Mouse (Mus musculus) embryonic facial prominence, embryonic 12.5 days (tissue): ENCODE measurements around the gene Vamp8. TPM values are rescaled to one million over a fixed set of nuclear protein-coding genes. Genes with fewer than 3 reads are reported as not detected.

Experiments used
- ATAC-seq: fragments of 200-750 bp; cut with Nextera tagmentation; 2 replicates; pipeline ENCODE4 v1.8.0; 2017; ENCODE audit not compliant: insufficient number of reproducible peaks, insufficient read depth, low FRiP score, low TSS enrichment
- H3K27ac ChIP-seq: fragments of 300-500 bp; sonication (generic); 2 replicates; pipeline ENCODE4 v1.5.1; 2016; ENCODE audit warnings: mild to moderate bottlenecking
- H3K27me3 ChIP-seq: fragments of 300-500 bp; sonication (generic); 2 replicates; pipeline ENCODE4 v1.6.1; 2016; ENCODE audit warnings: mild to moderate bottlenecking, moderate library complexity
- H3K36me3 ChIP-seq: fragments of 300-500 bp; sonication (generic); 2 replicates; pipeline ENCODE4 v1.6.1; 2016; ENCODE audit warnings: mild to moderate bottlenecking
- H3K4me1 ChIP-seq: fragments of 300-500 bp; sonication (generic); 2 replicates; pipeline ENCODE4 v1.6.1; 2016
- H3K4me2 ChIP-seq: fragments of 300-500 bp; sonication (generic); replicated peaks from 2 replicates; pipeline ENCODE4 v1.6.1; 2016; ENCODE audit warnings: mild to moderate bottlenecking, moderate library complexity
- H3K4me3 ChIP-seq: fragments of 300-500 bp; sonication (generic); 2 replicates; pipeline ENCODE4 v1.5.1; 2016; ENCODE audit warnings: mild to moderate bottlenecking
- H3K9ac ChIP-seq: fragments of 300-500 bp; sonication (generic); 2 replicates; pipeline ENCODE4 v1.6.1; 2016; ENCODE audit warnings: mild to moderate bottlenecking, moderate library complexity
- H3K9me3 ChIP-seq: fragments of 300-500 bp; sonication (generic); 2 replicates; pipeline ENCODE4 v1.6.1; 2016; ENCODE audit warnings: mild to moderate bottlenecking, moderate library complexity
- WGBS: fragments of 180-500 bp; shearing (Covaris S2); methylation state at CpG from one replicate; pipeline ENCODE4 v1.1.7; 2016; 5-methylcytosine and 5-hydroxymethylcytosine counted together
- polyA plus RNA-seq: library from polyadenylated mRNA; unstranded; fragments of >200 nt; fragmentation: Nextera tagmentation; extraction: Ambion mirVana; gene quantifications from 2 replicates; pipeline ENCODE4 v1.2.1, GENCODE M21; 2016

The Vamp8 gene
- polyA plus RNA-seq, 1 experiment from 2014 or later, result 90.7 TPM

- Histone ChIP-seq H3K9ac (no peak overlapping the region), H3K36me3 (peaks cover 9% of the 10 kb centered on the region), H3K4me2 (no peak overlapping the region), H3K27ac (no peak overlapping the region), H3K4me1 (no peaks in the 10 kb centered on the region), H3K27me3 (peaks cover 13% of the 10 kb centered on the region), H3K9me3 (no peaks in the 10 kb centered on the region; the same call in 1 of the 2 replicates), H3K4me3 (no peak overlapping the region)
- WGBS, result 74% methylated on average over 6 of the region's 6 CpGs
- no peak for ATAC-seq
Observed at GRCm38 (mm10) chr6:72382494-72382893, 8.0 kb downstream of the Vamp8 start.

GRCm38 (mm10) chr6:72380131-72380770, 10.3 kb downstream of the Vamp8 start, which contains the start of gene Vamp5:
TSS of gene Vamp5 (minus strand) at chr6:72380468.
- Histone ChIP-seq H3K4me1 (no peaks in the 10 kb centered on the region), H3K27ac (peak within 1 kb of the TSS; percentile 12; the same call in 1 of the 2 replicates), H3K9ac (peak within 1 kb of the TSS; percentile 61), H3K9me3 (no peaks in the 10 kb centered on the region), H3K27me3 (peaks cover 13% of the 10 kb centered on the region), H3K36me3 (peaks cover 6% of the 10 kb centered on the region), H3K4me3 (peak within 1 kb of the TSS; percentile 54), H3K4me2 (peak within 1 kb of the TSS; percentile 74)
- 2% methylated on average over 49 of the region's 49 CpGs for WGBS
- ATAC-seq, result peak; percentile 78

GRCm38 (mm10) chr6:72379377-72380130, 10.9 kb downstream of the Vamp8 start:
- Histone ChIP-seq H3K36me3 (no peaks in the 10 kb centered on the region), H3K9ac (peak overlapping the region; percentile 61), H3K4me1 (no peaks in the 10 kb centered on the region), H3K4me2 (peak overlapping the region; percentile 74), H3K27ac (no peak overlapping the region), H3K4me3 (peak overlapping the region; percentile 54), H3K27me3 (peaks cover 13% of the 10 kb centered on the region), H3K9me3 (no peaks in the 10 kb centered on the region)
- no peak for ATAC-seq
- WGBS, result 37% methylated on average over 7 of the region's 7 CpGs

DNA sequence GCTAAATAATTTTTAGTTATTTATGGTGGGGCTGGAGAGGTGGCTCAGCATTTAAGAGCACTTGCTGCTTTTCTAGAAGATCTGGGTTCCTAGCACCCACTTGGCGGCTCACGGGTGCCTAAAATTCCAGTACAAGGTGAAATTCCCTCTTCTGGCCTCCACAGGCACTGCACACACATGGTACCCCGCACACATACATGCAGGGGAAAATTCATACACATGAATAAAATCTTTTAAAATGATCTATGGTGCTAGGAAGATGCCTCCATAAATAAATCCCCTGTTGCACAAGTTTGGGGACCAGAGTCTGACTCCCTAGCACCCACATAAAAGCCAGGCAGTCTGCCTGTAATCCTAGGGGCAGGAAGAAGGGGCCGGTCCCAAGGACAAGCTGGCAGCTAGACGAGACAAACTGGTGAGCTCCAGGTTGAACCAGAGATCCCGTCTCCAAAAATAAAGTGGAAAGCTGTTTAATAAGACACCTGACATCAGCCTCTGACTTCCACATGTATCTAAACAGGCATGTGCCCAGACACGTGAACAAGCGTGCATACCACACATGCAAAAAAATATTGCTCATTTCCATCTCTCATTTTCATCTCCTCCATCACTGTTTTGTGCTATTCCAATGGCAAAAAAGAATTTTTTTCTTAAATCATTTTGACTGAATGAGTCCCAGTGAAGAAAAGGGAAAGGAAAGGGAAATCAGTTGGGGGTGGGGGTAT, 11.8 kb downstream of the Vamp8 start:
- Histone ChIP-seq H3K9me3 (no peaks in the 10 kb centered on the region), H3K9ac (no peak overlapping the region), H3K4me3 (no peak overlapping the region), H3K4me2 (no peak overlapping the region), H3K27me3 (peaks cover 13% of the 10 kb centered on the region), H3K4me1 (no peaks in the 10 kb centered on the region), H3K27ac (no peak overlapping the region), H3K36me3 (no peaks in the 10 kb centered on the region)
- 84% methylated on average over 8 of the region's 8 CpGs for WGBS
- no peak for ATAC-seq

- H3K9me3 ChIP-seq, result no peaks in the 10 kb centered on the region
- H3K9ac ChIP-seq, result no peak overlapping the region
- ATAC-seq, result no peak
- H3K27me3 ChIP-seq, result peaks cover 9% of the 10 kb centered on the region
- 81% methylated on average over 15 of the region's 15 CpGs for WGBS
- no peak overlapping the region for H3K4me3 ChIP-seq
- no peak overlapping the region for H3K27ac ChIP-seq
- no peaks in the 10 kb centered on the region for H3K36me3 ChIP-seq
- H3K4me1 ChIP-seq, result 0 out of 2 replicates have a peak, but pooled peaks cover 7% of the 10 kb centered on the region
- H3K4me2 ChIP-seq, result no peak overlapping the region
Observed at GRCm38 (mm10) chr6:72374820-72375563, 15.5 kb downstream of the Vamp8 start.

GRCm38 (mm10) chr6:72374206-72374605, 16.3 kb downstream of the Vamp8 start:
- WGBS, result 63% methylated on average over 7 of the region's 7 CpGs
- Histone ChIP-seq H3K9me3 (no peaks in the 10 kb centered on the region), H3K4me2 (no peak overlapping the region), H3K36me3 (no peaks in the 10 kb centered on the region), H3K27me3 (peaks cover 2% of the 10 kb centered on the region; the same call in 1 of the 2 replicates), H3K27ac (no peak overlapping the region), H3K4me3 (no peak overlapping the region), H3K4me1 (0 out of 2 replicates have a peak, but pooled peaks cover 7% of the 10 kb centered on the region), H3K9ac (no peak overlapping the region)
- no peak for ATAC-seq

DNA sequence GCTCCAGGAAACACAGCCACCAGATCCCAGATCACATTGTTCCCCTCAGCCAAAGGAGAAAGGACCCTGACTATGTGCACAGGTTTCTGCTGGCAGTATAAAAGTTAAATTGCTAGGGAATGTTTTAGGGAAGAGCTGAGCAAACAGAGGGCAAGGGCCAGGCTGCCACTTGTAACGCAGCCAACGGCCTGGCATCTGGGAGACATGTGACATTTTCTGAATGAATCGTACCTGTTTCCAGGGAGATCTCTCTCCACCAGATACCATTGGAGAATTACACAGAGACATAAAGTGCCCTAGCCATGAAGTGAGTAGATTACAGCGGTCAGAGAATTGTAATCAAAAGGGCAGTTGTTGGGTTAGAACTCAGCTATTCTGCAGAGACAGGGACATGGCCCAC, 17.3 kb downstream of the Vamp8 start:
- Histone ChIP-seq H3K9ac (no peak overlapping the region), H3K27me3 (no peaks in the 10 kb centered on the region), H3K27ac (no peak overlapping the region), H3K9me3 (no peaks in the 10 kb centered on the region), H3K36me3 (no peaks in the 10 kb centered on the region), H3K4me2 (no peak overlapping the region), H3K4me1 (0 out of 2 replicates have a peak, but pooled peaks cover 7% of the 10 kb centered on the region), H3K4me3 (no peak overlapping the region)
- WGBS, result 89% methylated on average over 4 of the region's 4 CpGs
- ATAC-seq, result no peak

DNA sequence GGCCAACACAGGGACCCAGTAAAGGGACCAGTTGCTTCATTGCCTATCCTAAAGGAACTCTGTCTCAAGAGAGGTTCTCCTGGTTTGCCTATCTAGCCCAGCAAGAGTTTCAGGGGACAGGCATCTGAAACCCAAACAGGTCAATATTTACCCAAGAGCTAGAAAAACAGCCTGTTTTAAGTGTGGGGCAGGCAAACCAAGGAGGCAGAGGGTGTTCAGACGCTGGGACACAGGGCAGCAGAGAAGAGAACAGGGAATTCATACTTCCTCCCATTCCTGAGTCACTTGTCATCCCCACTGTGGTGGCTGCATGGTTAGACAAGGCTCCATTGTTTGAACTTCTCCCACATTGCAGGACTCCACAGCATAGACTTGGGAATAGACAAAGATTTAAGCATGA, 18.9 kb downstream of the Vamp8 start:
- WGBS, result 6% methylated on average over 1 of the region's 1 CpGs
- ATAC-seq, result no peak
- Histone ChIP-seq H3K9me3 (no peaks in the 10 kb centered on the region), H3K27me3 (no peaks in the 10 kb centered on the region), H3K4me3 (no peak overlapping the region), H3K36me3 (no peaks in the 10 kb centered on the region), H3K4me1 (0 out of 2 replicates have a peak, but pooled peaks cover 7% of the 10 kb centered on the region), H3K27ac (no peak overlapping the region), H3K4me2 (no peak overlapping the region), H3K9ac (no peak overlapping the region)

GRCm38 (mm10) chr6:72371147-72371546, 19.4 kb downstream of the Vamp8 start:
- ATAC-seq, result no peak
- no peak overlapping the region for H3K9ac ChIP-seq
- no peak overlapping the region for H3K27ac ChIP-seq

DNA sequence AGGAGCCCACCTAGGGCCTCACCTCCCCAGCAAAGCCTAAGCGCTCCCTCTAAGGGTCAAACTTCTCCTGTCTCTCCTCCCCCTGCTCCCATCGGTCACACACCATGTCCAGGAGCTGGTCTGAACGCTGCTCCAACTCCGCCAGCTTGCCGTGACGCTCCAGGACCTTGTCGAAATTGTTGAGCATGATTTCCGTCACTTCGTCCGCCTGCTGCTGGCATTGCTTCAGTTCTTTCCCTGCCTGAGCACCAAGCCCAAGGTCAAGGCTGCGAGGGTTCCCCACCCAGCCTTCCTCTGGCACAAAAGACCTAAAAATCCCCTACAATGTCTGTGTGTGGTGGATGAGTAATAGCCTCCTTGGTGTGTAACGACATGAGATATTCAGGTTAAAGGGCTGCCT, 20.4 kb downstream of the Vamp8 start:
- Histone ChIP-seq H3K27me3 (no peaks in the 10 kb centered on the region), H3K9ac (no peak overlapping the region), H3K4me3 (no peak overlapping the region), H3K9me3 (no peaks in the 10 kb centered on the region), H3K36me3 (no peaks in the 10 kb centered on the region), H3K4me1 (0 out of 2 replicates have a peak, but pooled peaks cover 7% of the 10 kb centered on the region), H3K4me2 (no peak overlapping the region), H3K27ac (no peak overlapping the region)
- WGBS, result 82% methylated on average over 12 of the region's 12 CpGs
- ATAC-seq, result no peak

More at GRCm38 (mm10) chr6:72371147-72371546, 19.4 kb downstream of the Vamp8 start:
- Histone ChIP-seq H3K9me3 (no peaks in the 10 kb centered on the region), H3K4me3 (no peak overlapping the region), H3K27me3 (no peaks in the 10 kb centered on the region), H3K36me3 (no peaks in the 10 kb centered on the region), H3K4me2 (no peak overlapping the region), H3K4me1 (0 out of 2 replicates have a peak, but pooled peaks cover 7% of the 10 kb centered on the region)
- 44% methylated on average over 5 of the region's 5 CpGs for WGBS

GRCm38 (mm10) chr6:72369557-72369956, 20.9 kb downstream of the Vamp8 start:
- Histone ChIP-seq H3K9me3 (no peaks in the 10 kb centered on the region), H3K27me3 (no peaks in the 10 kb centered on the region), H3K4me2 (no peak overlapping the region), H3K27ac (no peak overlapping the region), H3K4me3 (no peak overlapping the region), H3K9ac (no peak overlapping the region), H3K36me3 (no peaks in the 10 kb centered on the region), H3K4me1 (0 out of 2 replicates have a peak, but pooled peaks cover 7% of the 10 kb centered on the region)
- WGBS, result 83% methylated on average over 4 of the region's 4 CpGs
- ATAC-seq, result no peak
